Mouse (Mus musculus): ENCODE measurements at regions not wholly inside any gene's neighbourhood (a gene's known extent, or its start where the extent isn't known, plus 50 kb on each side); places are given as distances from the start of the nearest gene placed in this dataset.

GRCm38 (mm10) chr12:51045020-51045419, 302.8 kb upstream of the G2e3 start:
- no peak for TF ChIP-seq RCOR1 (IDR thresholded peaks at IDR 0.05; ENCODE audit: low read depth, low read length)
- TF ChIP-seq ELF1 (IDR thresholded peaks at IDR 0.05; ENCODE audit: low read depth, low read length) = no peak
- TF ChIP-seq CTCF (IDR thresholded peaks at IDR 0.05 in 2 of 3, conservative IDR thresholded peaks at IDR 0.05 in 1 of 3; ENCODE audit: control insufficient read depth in 1 of 3, insufficient read depth in 1 of 3, low read depth in 2 of 3, low read length in 3 of 3, poor library complexity in 1 of 3, severe bottlenecking in 1 of 3) = no peak
- TF ChIP-seq ZKSCAN1 (IDR thresholded peaks at IDR 0.05; ENCODE audit: low read depth, low read length) = no peak
- TF ChIP-seq POLR2A (IDR thresholded peaks at IDR 0.05; ENCODE audit: control insufficient read depth in 1 of 2, insufficient read depth in 1 of 2, low read depth in 1 of 2, low read length in 2 of 2, poor library complexity in 1 of 2) = no peak
- TF ChIP-seq CHD2 (IDR thresholded peaks at IDR 0.05; ENCODE audit: low read length) = no peak
- TF ChIP-seq MAFK (IDR thresholded peaks at IDR 0.05; ENCODE audit: borderline replicate concordance, low read depth, low read length) = no peak
- no peak for TF ChIP-seq POLR2AphosphoS5 (IDR thresholded peaks at IDR 0.05; ENCODE audit: borderline replicate concordance, low read depth, low read length)
- no peak for TF ChIP-seq RAD21 (IDR thresholded peaks at IDR 0.05; ENCODE audit: low read depth, low read length)
- TF ChIP-seq ZMIZ1 (IDR thresholded peaks at IDR 0.05; ENCODE audit: low read depth, low read length) = no peak
- no peak for TF ChIP-seq POLR2AphosphoS2 (IDR thresholded peaks at IDR 0.05; ENCODE audit: low read length)
- TF ChIP-seq SMC3 (IDR thresholded peaks at IDR 0.05; ENCODE audit: low read depth, low read length) = no peak
- TF ChIP-seq MEF2A (IDR thresholded peaks at IDR 0.05; ENCODE audit: extremely low read depth, insufficient replicate concordance, low read depth, low read length, poor library complexity, severe bottlenecking) = no peak

Measured in MEL (cell line).